ENCODE assay signal across 15 mouse cellular contexts in the genomic region with DNA sequence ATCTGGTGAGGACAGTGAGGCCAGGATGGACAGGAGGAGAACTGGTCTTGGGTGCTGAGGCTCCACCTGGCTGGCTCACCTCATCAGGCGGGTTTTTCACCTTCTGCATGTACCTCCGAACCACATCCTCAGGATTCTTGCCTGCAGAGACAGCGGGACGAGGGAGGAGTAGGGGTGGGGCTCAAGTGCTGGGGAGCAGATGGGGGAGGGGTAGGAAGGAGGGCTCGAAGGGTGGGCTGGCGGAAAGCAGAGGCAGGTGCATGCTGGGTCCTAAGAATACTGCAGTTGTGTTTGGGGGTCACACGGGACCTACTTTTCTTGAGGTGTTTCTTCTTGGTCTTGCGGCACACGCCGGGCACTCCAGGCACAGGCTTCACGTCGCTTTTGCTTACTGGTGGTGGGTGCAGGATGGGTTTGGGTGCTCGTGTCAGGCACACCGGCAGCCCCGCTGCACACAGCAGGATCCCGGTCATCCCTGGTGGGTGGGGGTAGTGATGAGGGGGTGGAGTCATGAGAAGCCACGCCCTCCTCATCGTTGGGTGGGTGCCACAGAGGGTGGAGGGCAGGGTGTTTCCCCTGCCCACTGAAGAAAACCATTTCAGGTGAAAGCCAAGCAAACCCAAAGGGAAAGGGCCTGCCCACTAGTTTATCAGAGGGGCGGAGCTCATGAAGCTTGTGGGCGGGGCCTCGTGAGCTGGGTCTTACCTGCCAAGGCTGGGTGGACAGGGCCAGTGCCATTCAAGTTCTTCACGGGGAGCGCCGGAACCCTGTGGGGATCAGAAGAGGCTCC. TPM values are rescaled to one million over a fixed set of nuclear protein-coding genes. Genes with fewer than 3 reads are reported as not detected.
DNase-seq lines count a peak whose midpoint lies in the region; ATAC-seq lines count a peak whose summit lies in the region.
"Had no signal": no experiment of that assay in that cellular context is flagged by ENCODE, and none has a peak within 500 bp of the region (broad histone marks: within the 10 kb centered on the region; RNA-seq: fewer than 3 reads in every experiment).

No protein-coding gene starts in this region.

- intact Hi-C loops in heart, postnatal 10 days (cut with DNase I), result no loop called here

- H3K9ac ChIP-seq in forebrain, embryonic 12.5 days, result no peak overlapping the region
- H3K9ac ChIP-seq in forebrain, embryonic 11.5 days (ENCODE audit: low read length), result no peak overlapping the region
- no peak overlapping the region for H3K9ac ChIP-seq in lung, embryonic 16.5 days (ENCODE audit: low read length)
- H3K9ac ChIP-seq: heart, embryonic 13.5 days; liver, embryonic 14.5 days had no signal

- no peak for ATAC-seq in forebrain, embryonic 12.5 days (ENCODE audit: low FRiP score)
- no peak for ATAC-seq in forebrain, embryonic 11.5 days (replicated peaks; ENCODE audit: low FRiP score)
- no peak for ATAC-seq in lung, embryonic 16.5 days (ENCODE audit: low read depth)
- ATAC-seq: forebrain, embryonic 16.5 days; Patski had no signal

- 0 out of 2 replicates have a peak, but pooled peaks cover 5% of the 10 kb centered on the region for H3K36me3 ChIP-seq in forebrain, embryonic 12.5 days (replicated peaks)
- no peaks in the 10 kb centered on the region for H3K36me3 ChIP-seq in forebrain, embryonic 11.5 days (ENCODE audit: control insufficient read depth, insufficient read depth, low read length)
- no peaks in the 10 kb centered on the region for H3K36me3 ChIP-seq in lung, embryonic 16.5 days (ENCODE audit: control insufficient read depth, insufficient read depth, low read length)
- H3K36me3 ChIP-seq in embryonic facial prominence, embryonic 10.5 days (replicated peaks), result no peaks in the 10 kb centered on the region
- H3K36me3 ChIP-seq: heart, embryonic 13.5 days had no signal

- WGBS in forebrain, embryonic 12.5 days, result 9% methylated on average over 24 of the region's 24 CpGs
- 5% methylated on average over 24 of the region's 24 CpGs for WGBS in forebrain, embryonic 11.5 days
- 11% methylated on average over 24 of the region's 24 CpGs for WGBS in lung, embryonic 16.5 days
- WGBS in embryonic facial prominence, embryonic 10.5 days, result 9% methylated on average over 24 of the region's 24 CpGs

- H3K27me3 ChIP-seq in forebrain, embryonic 12.5 days, result peaks cover 58% of the 10 kb centered on the region
- peaks cover 16% of the 10 kb centered on the region for H3K27me3 ChIP-seq in forebrain, embryonic 11.5 days (ENCODE audit: control insufficient read depth, insufficient read depth, low read length)
- H3K27me3 ChIP-seq in lung, embryonic 16.5 days (ENCODE audit: control insufficient read depth, insufficient read depth, low read depth, low read length), result peaks cover 27% of the 10 kb centered on the region
- peaks cover 74% of the 10 kb centered on the region for H3K27me3 ChIP-seq in embryonic facial prominence, embryonic 10.5 days (replicated peaks; ENCODE audit: low read depth, poor library complexity, severe bottlenecking)

- no peak overlapping the region for H3K27ac ChIP-seq in forebrain, embryonic 12.5 days
- H3K27ac ChIP-seq in forebrain, embryonic 11.5 days (ENCODE audit: low read depth, low read length), result no peak overlapping the region
- no peak overlapping the region for H3K27ac ChIP-seq in lung, embryonic 16.5 days (ENCODE audit: low read length)
- H3K27ac ChIP-seq in embryonic facial prominence, embryonic 10.5 days (replicated peaks), result no peak overlapping the region
- H3K27ac ChIP-seq: heart, embryonic 13.5 days; liver, embryonic 14.5 days had no signal

- peak overlapping the region; percentile 10; the same call in 1 of the 2 replicates for H3K4me2 ChIP-seq in forebrain, embryonic 12.5 days
- H3K4me2 ChIP-seq in forebrain, embryonic 11.5 days (ENCODE audit: low read depth, low read length, severe bottlenecking), result no peak overlapping the region
- H3K4me2 ChIP-seq in lung, embryonic 16.5 days (ENCODE audit: low read depth, low read length), result 0 out of 2 replicates have a peak overlapping the region, but pooled peaks have one; percentile 2
- H3K4me2 ChIP-seq: heart, embryonic 13.5 days had no signal

- H3K4me1 ChIP-seq in forebrain, embryonic 12.5 days, result peaks cover 30% of the 10 kb centered on the region
- peaks cover 13% of the 10 kb centered on the region for H3K4me1 ChIP-seq in forebrain, embryonic 11.5 days (replicated peaks; ENCODE audit: control insufficient read depth, insufficient read depth, low read length)
- peaks cover 3% of the 10 kb centered on the region; the same call in 1 of the 2 replicates for H3K4me1 ChIP-seq in lung, embryonic 16.5 days (replicated peaks; ENCODE audit: control insufficient read depth, insufficient read depth, low read length)
- peaks cover 42% of the 10 kb centered on the region for H3K4me1 ChIP-seq in embryonic facial prominence, embryonic 10.5 days

- DNase-seq in forebrain, embryonic 11.5 days (ENCODE audit: low spot score), result no peak
- no peak for DNase-seq in lung, postnatal 4 days
- peak; percentile 54 to 69 for DNase-seq in B cell, adult 2 months
- no peak for DNase-seq in embryonic facial prominence, embryonic 10.5 days (ENCODE audit: low spot score)
- no peak for DNase-seq in frontal cortex, postnatal 25 days (ENCODE audit: low spot score in 2 of 2)
- DNase-seq in heart, postnatal 10 days, result no peak
- DNase-seq: adrenal gland, adult 2 months; gastrocnemius, postnatal 25 days had no signal

- no peaks in the 10 kb centered on the region for H3K9me3 ChIP-seq in forebrain, embryonic 12.5 days
- no peaks in the 10 kb centered on the region for H3K9me3 ChIP-seq in forebrain, embryonic 11.5 days (ENCODE audit: control insufficient read depth, low read length)
- H3K9me3 ChIP-seq in lung, embryonic 16.5 days (ENCODE audit: control insufficient read depth, low read length), result no peaks in the 10 kb centered on the region
- no peaks in the 10 kb centered on the region for H3K9me3 ChIP-seq in embryonic facial prominence, embryonic 10.5 days
- H3K9me3 ChIP-seq: heart, embryonic 13.5 days had no signal

- H3K4me3 ChIP-seq in forebrain, embryonic 12.5 days (replicated peaks), result no peak overlapping the region
- H3K4me3 ChIP-seq in forebrain, embryonic 11.5 days (ENCODE audit: low read depth, low read length), result no peak overlapping the region
- H3K4me3 ChIP-seq in lung, embryonic 16.5 days (ENCODE audit: low read length), result no peak overlapping the region
- H3K4me3 ChIP-seq in embryonic facial prominence, embryonic 10.5 days, result peak overlapping the region; percentile 33
- H3K4me3 ChIP-seq: heart, embryonic 13.5 days had no signal

RNA-seq across cellular contexts. Expression of a gene that starts 28.6 kb away (rescaled TPM):
- 17.1 and 18.1 TPM in 2 replicates for polyA plus RNA-seq in forebrain, embryonic 12.5 days (2016; fragmentation: Nextera tagmentation; extraction: Ambion mirVana)
- polyA plus RNA-seq in forebrain, embryonic 11.5 days (2014; fragmentation: Nextera tagmentation; extraction: Ambion mirVana), result 6.4 and 6.6 TPM in 2 replicates
- polyA plus RNA-seq in lung, embryonic 16.5 days (2015; fragmentation: Nextera tagmentation; extraction: Ambion mirVana), result 2.4 and 3.2 TPM in 2 replicates
- polyA plus RNA-seq in embryonic facial prominence, embryonic 10.5 days (2016; fragmentation: Nextera tagmentation; extraction: Ambion mirVana), result 1.8 and 2.2 TPM in 2 replicates
- 1 to 10 TPM in 1 of 2 experiments, under 1 TPM in 1; 0.99 to 1.5 TPM for total RNA-seq in heart, postnatal 10 days (2021)

RNA-seq across cellular contexts. Expression of a gene that starts 34.6 kb away (rescaled TPM):
- polyA plus RNA-seq in forebrain, embryonic 12.5 days (2016; fragmentation: Nextera tagmentation; extraction: Ambion mirVana), result 0.17 and 0.20 TPM in 2 replicates
- polyA plus RNA-seq in forebrain, embryonic 11.5 days (2014; fragmentation: Nextera tagmentation; extraction: Ambion mirVana), result not detected in 2 replicates
- 0.18 and 0.44 TPM in 2 replicates for polyA plus RNA-seq in lung, embryonic 16.5 days (2015; fragmentation: Nextera tagmentation; extraction: Ambion mirVana)
- polyA plus RNA-seq in embryonic facial prominence, embryonic 10.5 days (2016; fragmentation: Nextera tagmentation; extraction: Ambion mirVana), result 0.07 and 0.14 TPM in 2 replicates
- total RNA-seq in heart, postnatal 10 days (2021), result under 1 TPM; 0.15 to 0.31 TPM
- total RNA-seq: gastrocnemius, postnatal 25 days had no signal

RNA-seq across cellular contexts. Expression of a gene that starts 49.1 kb away (rescaled TPM):
- 0.28 TPM in 1 of 2 replicates, not detected in the other for polyA plus RNA-seq in forebrain, embryonic 12.5 days (2016; fragmentation: Nextera tagmentation; extraction: Ambion mirVana)
- polyA plus RNA-seq in forebrain, embryonic 11.5 days (2014; fragmentation: Nextera tagmentation; extraction: Ambion mirVana), result not detected in 2 replicates
- 0.94 and 1.5 TPM in 2 replicates for polyA plus RNA-seq in lung, embryonic 16.5 days (2015; fragmentation: Nextera tagmentation; extraction: Ambion mirVana)
- 0.27 TPM in 1 of 2 replicates, not detected in the other for polyA plus RNA-seq in embryonic facial prominence, embryonic 10.5 days (2016; fragmentation: Nextera tagmentation; extraction: Ambion mirVana)
- total RNA-seq in heart, postnatal 10 days (2021), result not detected
- total RNA-seq: gastrocnemius, postnatal 25 days; monocyte, adult 5-6 weeks had no signal
- polyA plus RNA-seq: adrenal gland, adult 2 months; heart, embryonic 13.5 days; liver, embryonic 14.5 days had no signal

Comparison
In these comparisons a context has a peak if more than half of its experiments do, and no peak if none do; other contexts are left out.
1. DNase-seq: peak in B cell, adult 2 months (2 of 2); none in forebrain, embryonic 11.5 days (single experiment), lung, postnatal 4 days (0 of 2), embryonic facial prominence, embryonic 10.5 days (single experiment), frontal cortex, postnatal 25 days (0 of 2) and heart, postnatal 10 days (0 of 2).